Mouse (Mus musculus) T-cell, adult 2 months (primary cell): Measurements from ENCODE around the gene Chga.

Experiments used
- DNase-seq: peaks from one replicate; pipeline ENCODE4 v3.0.0; 2022; ENCODE audit warnings: low spot score

Chga gene

GRCm38 (mm10) chr12:102554721-102555516, at the start of gene Chga:
Gene Chga (plus strand): TSS chr12:102554969.
- DNase-seq, result no peak

- no peak for DNase-seq
Measured at GRCm38 (mm10) chr12:102505131-102505713, 49.5 kb upstream of the Chga start.

DNA sequence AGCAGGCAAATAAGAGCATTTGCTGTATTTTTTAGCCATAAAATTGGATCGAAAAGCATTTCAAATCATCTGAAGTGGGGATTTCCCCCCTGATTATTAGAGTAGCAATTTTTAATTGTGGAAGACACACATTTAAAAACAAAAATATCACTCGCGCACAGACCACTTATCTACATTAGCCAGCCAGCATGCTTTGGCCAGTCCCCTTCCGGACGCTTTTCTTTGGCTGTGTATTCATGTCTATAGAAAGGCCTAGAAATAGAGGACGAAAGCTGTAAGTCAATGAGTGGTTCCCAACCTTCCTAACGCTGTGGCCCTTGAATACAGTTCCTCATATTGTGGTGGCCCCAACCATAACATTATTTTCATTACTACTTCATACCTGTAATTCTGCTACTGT, 48.8 kb upstream of the Chga start:
- DNase-seq, result no peak

DNA sequence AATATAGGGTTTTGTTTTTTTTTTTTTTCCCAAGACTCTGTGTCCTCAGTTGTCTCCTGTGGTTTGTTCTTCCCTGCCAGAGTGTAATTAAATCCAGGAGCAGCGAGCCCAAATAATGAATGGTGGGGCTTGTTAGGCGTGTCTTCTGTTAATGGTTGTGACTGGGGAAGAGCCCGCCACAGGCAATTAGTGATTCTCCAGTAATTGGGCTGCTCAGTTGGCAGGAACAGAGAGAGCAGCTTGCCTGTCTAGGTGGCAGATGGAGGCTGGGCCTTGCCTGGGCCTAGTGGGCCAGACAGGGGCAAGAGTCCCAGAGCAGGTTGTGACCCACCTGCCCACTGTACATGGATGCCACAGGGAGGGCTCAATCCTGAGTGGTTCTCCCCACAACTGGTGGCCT, 43.4 kb upstream of the Chga start:
- no peak for DNase-seq

- DNase-seq, result no peak
Measured at GRCm38 (mm10) chr12:102514151-102514550, 40.6 kb upstream of the Chga start.

DNA sequence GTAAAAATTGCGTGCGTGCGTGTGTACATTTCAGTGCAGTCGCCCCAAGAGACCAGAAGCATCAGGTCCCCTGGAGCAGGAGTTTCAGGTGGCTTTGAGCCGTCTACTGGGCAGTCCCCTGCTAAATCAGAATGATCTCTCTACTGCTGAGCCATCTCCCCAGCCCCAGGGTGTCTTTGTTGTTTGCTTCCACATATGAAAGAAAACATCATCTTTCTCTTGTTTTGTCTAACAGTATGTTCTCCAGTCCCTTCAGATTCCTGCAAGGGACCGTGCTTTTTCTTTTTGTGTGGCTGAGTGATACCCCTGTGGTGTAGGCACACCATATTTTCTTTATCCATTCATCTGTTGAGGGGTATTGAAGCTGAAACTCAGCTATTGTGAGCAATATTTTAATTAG, 40.0 kb upstream of the Chga start:
- no peak for DNase-seq

DNA sequence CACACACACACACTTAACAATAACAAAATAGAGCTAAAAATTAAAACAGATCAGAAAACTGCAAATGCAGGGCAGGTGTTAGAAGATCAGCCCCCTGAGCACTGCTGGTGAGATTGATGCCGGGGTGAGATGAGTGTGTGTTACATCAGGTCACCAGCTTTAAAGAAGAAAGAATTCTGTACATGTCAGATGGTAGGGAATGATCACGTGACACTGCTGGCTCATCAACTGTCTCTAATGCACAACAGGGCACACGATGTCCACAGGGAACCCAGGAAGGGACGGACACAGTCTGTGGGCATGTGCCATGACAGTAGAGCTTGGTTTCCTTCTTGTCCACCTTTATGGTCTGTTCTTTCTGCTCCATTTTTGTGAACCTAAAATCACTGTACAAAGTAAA, 38.6 kb upstream of the Chga start:
- no peak for DNase-seq

- no peak for DNase-seq
Measured at GRCm38 (mm10) chr12:102517647-102518046, 37.1 kb upstream of the Chga start.

DNA sequence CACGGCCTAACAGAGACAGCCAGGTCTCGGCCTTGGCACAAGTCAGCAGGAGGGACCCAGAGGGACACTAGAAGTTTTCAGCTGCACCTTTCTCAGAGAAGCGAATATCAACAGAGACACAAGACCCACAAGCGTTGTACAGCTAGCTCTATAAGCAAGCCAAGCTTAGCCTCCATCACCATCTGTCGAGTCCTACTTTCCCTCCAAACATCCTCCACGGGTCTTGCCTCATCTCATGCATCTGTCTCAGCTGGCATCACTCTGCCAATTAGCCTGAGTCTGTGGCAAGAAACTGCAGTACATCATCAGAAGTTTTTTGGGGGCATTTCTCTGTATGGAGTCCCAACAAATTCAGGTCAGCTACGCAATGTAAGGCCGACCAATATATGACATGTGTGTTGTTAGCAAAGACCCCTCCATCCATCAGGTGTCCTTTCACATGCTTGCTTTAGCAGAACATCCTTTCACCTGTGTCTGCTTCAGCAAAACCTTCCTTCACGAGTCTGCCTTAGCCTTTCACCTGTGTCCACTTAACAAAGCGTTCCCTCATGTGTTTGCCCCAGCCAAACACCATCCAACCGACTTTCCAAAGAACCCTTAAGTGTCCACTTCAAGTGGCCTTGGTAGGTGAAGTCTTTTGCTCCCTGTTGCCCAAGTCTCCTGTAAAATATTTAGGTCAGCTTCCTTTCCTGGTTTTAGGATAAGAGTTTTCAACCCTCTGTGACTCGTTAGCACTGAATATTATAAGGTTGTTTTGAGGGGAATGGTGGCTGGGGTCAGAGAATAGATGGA, 34.6 kb upstream of the Chga start:
- no peak for DNase-seq

- DNase-seq, result no peak
Measured at GRCm38 (mm10) chr12:102521777-102522319, 32.9 kb upstream of the Chga start.

- DNase-seq, result no peak
Measured at GRCm38 (mm10) chr12:102524216-102524615, 30.6 kb upstream of the Chga start.

DNA sequence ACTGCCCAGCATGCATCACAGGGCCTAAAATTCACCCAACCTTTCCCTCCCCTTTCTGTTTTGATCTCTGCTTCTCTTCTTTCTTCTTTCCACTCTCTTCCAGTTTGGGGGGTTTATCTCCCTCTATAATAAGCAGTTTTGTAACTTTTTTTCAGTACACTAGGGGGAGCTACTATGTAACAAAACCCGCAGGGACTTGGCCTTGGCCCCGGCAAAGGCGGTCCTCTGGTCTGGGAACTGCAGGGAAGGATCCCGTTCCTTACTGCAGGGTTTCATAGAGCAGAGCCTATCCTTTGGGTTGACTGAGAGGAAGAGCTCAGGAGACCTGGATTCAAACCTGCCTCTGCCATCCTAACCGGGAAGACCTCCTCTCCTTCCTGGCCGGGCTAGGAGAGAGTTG, 30.0 kb upstream of the Chga start:
- DNase-seq, result no peak

GRCm38 (mm10) chr12:102527989-102528388, 26.8 kb upstream of the Chga start:
- DNase-seq, result no peak

- DNase-seq, result no peak
Measured at GRCm38 (mm10) chr12:102535796-102536195, 19.0 kb upstream of the Chga start.

DNA sequence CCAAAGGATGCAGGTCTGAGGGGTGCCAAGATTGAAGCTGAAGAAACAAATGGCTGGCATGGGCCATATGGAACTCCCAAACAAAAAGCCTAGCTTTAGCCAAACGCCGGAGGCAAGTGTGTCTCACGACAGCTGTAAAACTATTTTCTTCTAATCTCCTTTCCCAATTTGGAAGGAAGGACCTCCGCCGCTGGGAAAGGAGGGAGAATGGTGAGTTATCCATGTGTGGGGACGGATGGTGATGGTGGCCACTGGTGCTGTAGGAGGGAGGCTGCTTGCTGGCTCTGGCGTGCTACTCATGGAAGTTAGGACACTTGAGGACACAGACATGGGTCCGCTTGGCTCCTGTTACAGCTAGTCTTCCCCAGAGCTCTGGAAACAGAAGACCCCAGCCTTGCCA, 14.5 kb upstream of the Chga start:
- no peak for DNase-seq

DNA sequence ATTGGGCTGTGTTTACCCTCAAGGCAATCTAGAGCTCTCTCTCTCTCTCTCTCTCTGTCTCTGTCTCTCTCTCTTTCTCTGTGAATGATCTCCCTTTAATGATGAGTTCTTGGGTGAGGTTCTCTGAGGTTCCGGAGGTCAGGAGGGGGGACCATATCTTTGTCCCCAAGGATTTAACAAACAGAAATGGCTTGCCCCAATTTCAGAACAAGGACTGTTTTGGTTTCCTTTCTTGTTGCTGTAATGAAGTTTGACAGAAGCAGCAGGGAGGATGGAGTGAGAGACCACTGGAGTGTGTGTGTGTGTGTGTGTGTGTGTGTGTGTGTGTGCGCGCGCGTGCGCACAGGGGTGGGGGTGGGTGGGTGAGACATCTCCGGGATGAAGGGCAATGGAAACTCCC, 13.6 kb upstream of the Chga start:
- DNase-seq, result no peak

GRCm38 (mm10) chr12:102545122-102545521, 9.6 kb upstream of the Chga start:
- DNase-seq, result no peak

- peak; percentile 31 for DNase-seq
Measured at GRCm38 (mm10) chr12:102550529-102550928, 4.2 kb upstream of the Chga start.

GRCm38 (mm10) chr12:102551186-102551585, 3.6 kb upstream of the Chga start:
- DNase-seq, result no peak

- DNase-seq, result no peak
Measured at GRCm38 (mm10) chr12:102552001-102552400, 2.8 kb upstream of the Chga start.

DNA sequence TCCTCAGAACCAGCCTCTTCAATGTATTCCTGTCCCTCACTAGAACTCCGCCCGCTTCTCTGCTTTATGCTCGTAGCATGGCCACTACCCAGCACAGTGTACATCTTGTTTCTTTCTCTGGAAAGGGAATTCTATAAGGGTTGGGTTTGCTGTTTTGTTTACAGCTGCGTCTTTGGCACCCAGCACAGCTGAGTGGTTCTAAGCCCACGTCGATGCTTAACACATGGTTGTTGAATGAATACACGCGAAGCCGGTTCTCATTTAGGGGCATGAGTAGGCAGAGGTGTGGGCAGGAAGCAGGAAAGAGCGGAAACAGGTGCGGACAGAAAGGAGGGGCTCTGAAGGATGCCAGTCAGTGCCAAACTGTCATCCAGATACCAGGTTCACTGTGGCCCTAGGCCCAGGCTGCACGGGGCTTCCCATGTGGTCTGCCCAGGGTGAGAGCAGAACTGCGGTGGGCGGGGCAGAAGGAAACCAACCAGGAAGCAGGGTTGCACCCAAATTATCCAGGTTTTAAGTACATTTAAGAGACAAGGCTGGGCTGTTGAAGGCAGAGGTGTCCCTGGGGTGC, 979 bp upstream of the Chga start:
- no peak for DNase-seq

GRCm38 (mm10) chr12:102555850-102556249, 1.1 kb downstream of the Chga start:
- no peak for DNase-seq
